Mouse (Mus musculus) bone marrow, adult 2 months (tissue): Measurements from ENCODE around the gene Camkmt.

ENCODE experiments used
- CTCF ChIP-seq: fragments of 200-500 bp; IDR thresholded peaks from 2 replicates; pipeline ENCODE4 v1.5.1; 2011; ENCODE audit warnings: low read length, control low read depth; ENCODE audit not compliant: control insufficient read depth, insufficient read depth
- POLR2A ChIP-seq: fragments of 200-500 bp; IDR thresholded peaks from 2 replicates; pipeline ENCODE4 v1.6.1; 2011; ENCODE audit warnings: low read depth, mild to moderate bottlenecking, control low read depth, low read length, borderline replicate concordance; ENCODE audit not compliant: control insufficient read depth

GRCm38 (mm10) chr17:85249744-85250143, 159.4 kb downstream of the Camkmt start:
- TF ChIP-seq POLR2A (no peak), CTCF (no peak)
